Mouse (Mus musculus): Measurements from ENCODE around the gene Wdr83os.

DNA sequence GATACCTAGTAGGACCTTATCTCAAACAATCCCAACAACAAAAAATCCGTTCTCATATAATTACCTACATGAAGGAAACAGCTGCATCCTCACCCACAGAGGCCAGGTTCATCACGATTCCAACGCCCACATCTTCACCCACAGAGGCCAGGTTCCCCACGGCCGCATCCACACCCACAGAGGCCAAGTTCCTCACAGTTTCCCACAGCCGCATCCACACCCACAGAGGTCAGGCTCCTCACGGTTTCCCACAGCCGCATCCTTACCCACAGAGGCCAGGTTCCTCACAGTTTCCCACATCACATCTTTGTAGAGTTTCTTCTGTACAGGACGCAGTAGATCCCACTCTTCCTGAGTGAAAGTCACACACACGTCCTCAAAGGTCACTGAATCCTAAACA lies 32.7 kb downstream of the Wdr83os start:
- no peak for TF ChIP-seq CTCF (IDR thresholded peaks at IDR 0.05; ENCODE audit: low read depth, low read length)
- TF ChIP-seq POLR2A (IDR thresholded peaks at IDR 0.05; ENCODE audit: borderline replicate concordance, low read depth, low read length) = no peak
